Mouse (Mus musculus): Measurements from ENCODE around the gene Trnt1. TPM values are rescaled to one million over a fixed set of nuclear protein-coding genes. Genes with fewer than 3 reads are reported as not detected.

Gene Trnt1
- polyA plus RNA-seq, 1 experiment from 2014 or later = 69.0 TPM

DNA sequence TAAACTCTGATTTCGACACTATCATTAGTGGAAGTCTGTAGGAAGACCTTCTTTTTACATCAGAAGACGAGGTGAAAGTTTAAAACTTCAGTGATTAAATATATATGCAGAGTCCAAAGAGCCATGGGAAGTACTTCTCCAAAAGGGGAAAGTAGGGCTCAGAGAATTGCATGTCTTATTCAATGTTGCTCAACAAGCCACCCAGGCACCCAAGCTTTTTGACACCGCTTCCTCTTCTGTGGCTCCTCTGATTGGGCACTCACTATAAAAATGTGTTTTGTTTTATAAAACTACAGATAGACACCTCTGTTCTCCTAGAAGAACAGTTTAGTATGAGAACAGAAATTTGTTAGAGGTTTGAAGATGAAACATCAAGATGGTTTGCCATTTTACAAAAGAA is 51.0 kb downstream of the Trnt1 start:
- H3K9ac ChIP-seq (replicated peaks; ENCODE audit: low read length) = no peak overlapping the region
- no peak overlapping the region for H3K27ac ChIP-seq (replicated peaks; ENCODE audit: low read depth, low read length)
- no peaks in the 10 kb centered on the region for H3K27me3 ChIP-seq (ENCODE audit: control insufficient read depth, insufficient read depth, low read length)
- no peaks in the 10 kb centered on the region for H3K4me1 ChIP-seq (ENCODE audit: control insufficient read depth, insufficient read depth, low read length)
- H3K36me3 ChIP-seq (ENCODE audit: control insufficient read depth, insufficient read depth, low read length) = no peaks in the 10 kb centered on the region
- no peak for ATAC-seq (ENCODE audit: low FRiP score, low TSS enrichment)
- no peak for DNase-seq
- no peak overlapping the region for H3K4me3 ChIP-seq (replicated peaks; ENCODE audit: low read depth, low read length)
- WGBS = 72% methylated on average over 3 of the region's 3 CpGs
- H3K4me2 ChIP-seq (ENCODE audit: low read length) = no peak overlapping the region
- H3K9me3 ChIP-seq (ENCODE audit: control insufficient read depth, low read length) = no peaks in the 10 kb centered on the region

DNA sequence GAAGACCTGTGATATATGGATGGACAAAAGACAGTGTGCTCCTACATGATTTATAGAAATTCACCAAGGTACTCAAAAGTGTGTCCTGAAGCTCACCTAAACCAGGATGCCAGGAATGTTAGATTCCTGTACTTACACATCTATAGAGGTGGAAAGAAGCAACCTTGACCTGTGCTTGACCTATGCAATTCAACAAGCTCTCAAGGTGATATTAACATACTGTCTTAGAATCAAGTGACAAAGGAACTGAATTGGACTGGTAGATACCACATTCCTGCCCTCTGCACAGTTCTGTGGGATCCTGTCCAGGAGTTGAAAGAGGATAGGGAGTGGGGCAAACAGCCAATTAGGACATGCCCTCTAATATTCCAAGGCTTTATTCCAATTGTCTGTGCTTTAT is 51.6 kb downstream of the Trnt1 start:
- no peaks in the 10 kb centered on the region for H3K4me1 ChIP-seq (ENCODE audit: control insufficient read depth, insufficient read depth, low read length)
- no peak overlapping the region for H3K9ac ChIP-seq (replicated peaks; ENCODE audit: low read length)

GRCm38 (mm10) chr6:106822329-106822728 is 53.4 kb downstream of the Trnt1 start:
- Histone ChIP-seq H3K9me3 (ENCODE audit: control insufficient read depth, low read length) (no peaks in the 10 kb centered on the region), H3K4me2 (ENCODE audit: low read length) (no peak overlapping the region), H3K4me3 (replicated peaks; ENCODE audit: low read depth, low read length) (no peak overlapping the region), H3K27ac (replicated peaks; ENCODE audit: low read depth, low read length) (no peak overlapping the region), H3K27me3 (ENCODE audit: control insufficient read depth, insufficient read depth, low read length) (no peaks in the 10 kb centered on the region), H3K9ac (replicated peaks; ENCODE audit: low read length) (no peak overlapping the region), H3K4me1 (ENCODE audit: control insufficient read depth, insufficient read depth, low read length) (no peaks in the 10 kb centered on the region), H3K36me3 (ENCODE audit: control insufficient read depth, insufficient read depth, low read length) (no peaks in the 10 kb centered on the region)
- no peak for ATAC-seq (ENCODE audit: low FRiP score, low TSS enrichment)
- peak; percentile 85 for DNase-seq
- WGBS = 47% methylated on average over 1 of the region's 1 CpGs

More for the DNA sequence above, 51.6 kb downstream of the Trnt1 start:
- Histone ChIP-seq H3K4me2 (ENCODE audit: low read length) (no peak overlapping the region), H3K27me3 (ENCODE audit: control insufficient read depth, insufficient read depth, low read length) (no peaks in the 10 kb centered on the region), H3K9me3 (ENCODE audit: control insufficient read depth, low read length) (no peaks in the 10 kb centered on the region), H3K36me3 (ENCODE audit: control insufficient read depth, insufficient read depth, low read length) (no peaks in the 10 kb centered on the region), H3K27ac (replicated peaks; ENCODE audit: low read depth, low read length) (no peak overlapping the region), H3K4me3 (replicated peaks; ENCODE audit: low read depth, low read length) (no peak overlapping the region)
- ATAC-seq (ENCODE audit: low FRiP score, low TSS enrichment) = no peak
- DNase-seq = no peak

Other genes starting within 250 kb of the Trnt1 start
- 0.18 TPM in 1 of 2 replicates, not detected in the other for gene Il5ra, start 20.1 kb upstream of the Trnt1 start, polyA plus RNA-seq (2014; fragmentation: Nextera tagmentation; extraction: Ambion mirVana)
- gene Crbn, start 31.0 kb downstream of the Trnt1 start, polyA plus RNA-seq (2014; fragmentation: Nextera tagmentation; extraction: Ambion mirVana) = 58.3 and 72.8 TPM in 2 replicates

All from midbrain, embryonic 14.5 days (tissue).